Mouse (Mus musculus): Measurements from ENCODE around the gene Hcfc1r1.

DNA sequence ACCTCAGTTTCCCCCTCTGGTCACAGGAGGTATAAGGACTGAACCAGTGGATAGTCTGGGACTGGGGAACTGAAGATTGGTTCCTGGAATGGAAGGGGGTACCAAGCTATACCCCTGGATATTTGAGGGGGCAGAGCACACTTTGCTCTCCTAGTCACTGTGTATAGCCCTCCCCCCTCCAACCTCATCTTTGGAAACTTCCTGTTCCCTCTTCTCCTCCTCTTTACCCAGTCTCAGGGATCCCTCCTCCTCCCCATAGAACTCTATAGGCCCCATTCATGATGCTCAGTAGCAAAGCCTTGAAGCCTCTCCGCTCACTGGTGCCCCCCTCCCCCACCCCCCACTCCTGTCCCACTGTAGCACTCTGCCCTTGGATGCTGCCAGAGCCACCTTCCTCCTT lies 46.1 kb downstream of the Hcfc1r1 start:
- TF ChIP-seq CTCF (conservative IDR thresholded peaks at IDR 0.05; ENCODE audit: insufficient read depth, insufficient read length, low read depth, low read length) (no peak), POLR2A (IDR thresholded peaks at IDR 0.05; ENCODE audit: low read depth, low read length) (no peak)
